Mouse (Mus musculus): ENCODE data around the gene Gcdh. TPM values are rescaled to one million over a fixed set of nuclear protein-coding genes. Genes with fewer than 3 reads are reported as not detected.

The Gcdh gene
- 42.8 and 49.2 TPM in 2 replicates for polyA plus RNA-seq (2015; fragmentation: Nextera tagmentation; extraction: Ambion mirVana)

DNA sequence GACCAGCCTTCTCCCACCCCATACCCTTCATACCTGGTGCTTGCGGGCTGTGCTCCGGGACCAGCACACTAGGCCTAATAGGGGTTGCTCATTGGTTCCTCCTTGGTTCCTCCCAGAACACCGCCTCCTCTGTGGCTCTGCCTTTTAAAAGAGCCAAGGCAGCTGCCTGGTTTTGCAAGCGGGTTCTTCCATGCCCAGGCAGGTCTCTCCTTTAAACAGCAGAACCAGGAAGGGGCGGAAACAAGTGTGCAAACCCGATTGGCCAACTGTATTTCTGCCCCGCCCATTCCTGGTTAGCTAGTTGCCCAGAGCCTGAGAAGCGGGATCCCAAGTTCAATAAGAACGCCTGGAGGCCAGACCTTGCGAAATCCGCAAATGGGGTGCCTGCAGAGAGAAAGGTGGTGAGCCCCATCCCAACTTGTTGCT, at the start of gene Gcdh:
TSS of gene Gcdh (minus strand) at position 213 of the 426 bp plus-strand sequence.
- Histone ChIP-seq H3K9me3 (no peaks in the 10 kb centered on the region), H3K4me2 (replicated peaks) (peak within 1 kb of the TSS; percentile 81), H3K4me3 (replicated peaks) (peak within 1 kb of the TSS; percentile 78), H3K4me1 (replicated peaks) (0 out of 2 replicates have a peak, but pooled peaks cover 9% of the 10 kb centered on the region), H3K36me3 (no peaks in the 10 kb centered on the region; the same call in 1 of the 2 replicates), H3K9ac (peak within 1 kb of the TSS; percentile 79), H3K27me3 (replicated peaks) (no peaks in the 10 kb centered on the region), H3K27ac (no peak within 1 kb of the TSS; the same call in 1 of the 2 replicates)
- peak; percentile 100 for ATAC-seq
- 0% methylated on average over 11 of the region's 11 CpGs for WGBS

DNA sequence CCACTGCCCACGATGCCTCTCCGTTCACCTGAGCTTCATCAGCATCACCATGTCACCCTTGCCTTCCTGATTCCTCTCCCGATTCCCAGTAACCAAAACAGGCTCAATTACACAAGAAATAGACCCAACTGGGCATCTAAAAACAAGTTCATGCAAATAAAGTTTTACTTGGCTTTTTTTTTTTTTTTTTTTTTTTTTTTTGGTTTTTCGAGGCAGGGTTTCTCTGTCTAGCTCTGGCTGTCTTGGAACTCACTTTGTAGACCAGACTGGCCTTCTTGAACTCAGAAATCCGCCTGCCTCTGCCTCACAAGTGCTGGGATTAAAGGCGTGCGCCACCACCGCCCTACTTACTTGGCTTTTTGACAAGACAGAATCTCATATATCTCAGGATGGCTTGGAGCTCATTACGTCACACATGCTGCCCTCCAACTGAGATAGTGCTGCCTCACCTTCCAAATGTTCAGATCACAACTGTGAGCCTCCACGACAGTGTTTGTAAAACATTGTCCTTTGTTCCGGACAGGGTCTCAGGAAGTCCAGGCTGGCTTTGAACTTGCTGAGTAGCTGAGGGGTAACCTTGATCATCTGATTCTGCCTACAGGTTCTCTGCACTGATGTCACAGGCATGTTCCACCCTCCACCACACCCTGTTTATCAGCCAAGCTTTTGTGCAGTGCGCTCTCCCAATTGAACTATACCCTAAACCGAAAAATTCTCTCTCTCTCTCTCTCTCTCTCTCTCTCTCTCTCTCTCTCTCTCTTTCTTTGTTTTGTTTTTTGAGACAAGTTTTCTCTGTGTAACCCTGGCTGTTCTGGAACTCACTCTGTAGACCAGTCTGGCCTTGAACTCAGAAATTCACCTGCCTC, 44.1 kb upstream of the Gcdh start:
- Histone ChIP-seq H3K36me3 (no peaks in the 10 kb centered on the region), H3K4me1 (replicated peaks) (peaks cover 13% of the 10 kb centered on the region), H3K9ac (no peak overlapping the region), H3K9me3 (no peaks in the 10 kb centered on the region), H3K27me3 (replicated peaks) (peaks cover 49% of the 10 kb centered on the region), H3K27ac (no peak overlapping the region), H3K4me2 (replicated peaks) (peak overlapping the region; percentile 85; the same call in 1 of the 2 replicates), H3K4me3 (replicated peaks) (no peak overlapping the region)
- 63% methylated on average over 13 of the region's 13 CpGs for WGBS
- ATAC-seq = no peak

DNA sequence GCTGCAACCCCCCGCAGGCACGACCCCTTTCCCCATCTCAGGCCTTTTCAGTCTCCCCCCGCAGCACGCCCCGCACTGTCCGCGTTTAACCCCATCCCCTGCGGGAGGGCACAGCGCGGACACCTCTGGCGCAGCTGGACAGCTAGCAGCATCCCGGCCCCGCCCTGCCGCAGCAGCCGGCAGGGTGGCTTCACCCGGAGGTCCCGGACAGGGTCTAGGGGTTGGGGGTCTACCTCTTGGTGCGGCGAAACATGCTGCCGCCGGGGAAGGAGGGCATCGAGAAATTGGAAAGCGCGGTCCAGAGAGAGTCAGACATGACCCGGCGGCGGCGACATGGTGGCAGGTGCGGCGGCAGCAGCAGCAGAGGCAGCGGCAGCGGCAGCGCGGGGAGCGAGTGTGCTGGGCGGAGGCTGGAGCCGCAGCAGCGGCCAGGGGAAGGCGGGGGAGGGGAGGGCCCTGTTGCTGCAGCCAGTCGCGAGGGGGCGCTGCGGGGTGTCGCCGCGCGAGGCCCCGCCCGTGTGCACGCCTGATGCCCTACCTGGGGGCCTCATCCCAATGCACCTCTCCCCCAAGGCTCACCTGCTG, 43.3 kb upstream of the Gcdh start, which contains the start of gene Mast1:
TSS of gene Mast1 (minus strand) at position 398 of the 585 bp plus-strand sequence.
- Histone ChIP-seq H3K4me3 (replicated peaks) (peak within 1 kb of the TSS; percentile 43), H3K9ac (peak within 1 kb of the TSS; percentile 18; the same call in 1 of the 2 replicates), H3K9me3 (no peaks in the 10 kb centered on the region), H3K4me1 (replicated peaks) (peaks cover 13% of the 10 kb centered on the region), H3K36me3 (no peaks in the 10 kb centered on the region), H3K27ac (no peak within 1 kb of the TSS), H3K4me2 (replicated peaks) (peak within 1 kb of the TSS; percentile 85), H3K27me3 (replicated peaks) (peaks cover 55% of the 10 kb centered on the region)
- ATAC-seq = peak; percentile 77
- WGBS = 0% methylated on average over 44 of the region's 50 CpGs

DNA sequence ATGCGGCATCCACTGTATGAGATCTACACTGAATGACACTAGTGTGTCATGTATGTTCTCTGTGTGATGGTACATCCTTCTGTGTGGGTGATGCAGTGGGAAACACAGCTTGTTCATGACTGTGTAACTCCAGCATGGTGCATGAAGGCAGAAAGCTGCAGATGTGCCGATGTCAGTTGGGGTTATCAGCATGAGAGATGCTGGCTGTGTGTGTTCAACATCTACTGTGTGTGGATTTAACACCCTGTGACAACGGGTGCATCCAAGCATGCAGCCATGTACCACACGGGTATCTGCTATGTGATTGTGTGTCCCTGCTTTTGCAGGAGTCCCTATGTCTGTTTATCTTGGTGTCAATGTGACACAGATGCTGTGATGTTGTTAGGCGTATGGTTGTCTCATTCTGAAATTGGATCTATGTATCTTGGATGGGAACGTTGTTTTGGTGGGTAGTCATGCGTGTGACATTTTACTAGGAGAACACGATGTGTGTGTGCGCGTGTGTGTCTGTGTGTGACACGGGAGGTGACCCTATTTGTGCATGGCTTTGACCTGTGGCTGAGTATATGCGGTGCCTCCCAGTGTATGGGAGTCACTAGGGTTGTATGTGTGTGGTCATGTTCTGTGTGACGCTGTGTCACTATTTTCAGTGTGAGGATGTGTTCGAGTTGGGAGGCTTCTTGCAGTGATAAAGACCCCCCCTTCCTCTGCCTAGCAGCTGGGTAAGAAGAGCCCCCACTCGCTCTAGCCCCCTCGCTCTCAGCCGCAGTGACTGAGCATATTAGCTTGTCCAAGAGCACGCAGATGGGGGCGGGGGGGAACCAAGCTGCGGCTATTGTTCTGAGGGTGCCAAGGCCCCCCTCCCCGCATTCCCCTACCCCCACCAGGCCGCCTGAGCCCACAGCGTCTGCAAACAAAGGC, 42.6 kb upstream of the Gcdh start:
- H3K27ac ChIP-seq = no peak overlapping the region
- 26% methylated on average over 23 of the region's 23 CpGs for WGBS
- no peaks in the 10 kb centered on the region for H3K9me3 ChIP-seq
- no peaks in the 10 kb centered on the region for H3K36me3 ChIP-seq
- ATAC-seq = 0 out of 2 replicates have a peak, but pooled peaks have one; percentile 3
- H3K9ac ChIP-seq = peak overlapping the region; percentile 18; the same call in 1 of the 2 replicates
- H3K4me3 ChIP-seq (replicated peaks) = peak overlapping the region; percentile 43
- peaks cover 56% of the 10 kb centered on the region for H3K27me3 ChIP-seq (replicated peaks)
- peak overlapping the region; percentile 85 for H3K4me2 ChIP-seq (replicated peaks)
- H3K4me1 ChIP-seq (replicated peaks) = peaks cover 13% of the 10 kb centered on the region

DNA sequence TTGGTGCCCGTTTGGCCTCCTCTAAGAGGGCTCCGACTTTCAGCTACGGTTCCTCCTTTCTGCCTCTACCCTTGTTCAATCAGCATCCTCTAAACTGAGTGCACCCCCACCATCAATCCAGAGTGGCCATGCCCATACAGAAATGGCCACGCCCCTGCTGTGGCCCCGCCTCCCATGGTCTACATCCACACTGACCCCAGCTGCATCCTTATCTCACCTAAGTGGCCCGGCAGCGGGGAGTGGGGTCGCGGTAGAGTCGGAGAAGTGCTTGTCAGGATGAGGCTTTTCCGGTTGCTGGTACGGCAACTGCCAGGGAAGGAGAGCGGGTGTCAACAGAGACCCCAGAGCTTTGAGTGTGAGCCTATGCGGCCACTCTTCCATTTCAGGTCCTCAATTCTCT, 41.8 kb upstream of the Gcdh start:
- peaks cover 61% of the 10 kb centered on the region for H3K27me3 ChIP-seq (replicated peaks)
- no peaks in the 10 kb centered on the region for H3K9me3 ChIP-seq
- H3K27ac ChIP-seq = no peak overlapping the region
- peak; percentile 50 for ATAC-seq
- no peak overlapping the region for H3K9ac ChIP-seq
- peaks cover 13% of the 10 kb centered on the region for H3K4me1 ChIP-seq (replicated peaks)
- 5% methylated on average over 14 of the region's 14 CpGs for WGBS
- H3K4me3 ChIP-seq (replicated peaks) = no peak overlapping the region
- 0 out of 2 replicates have a peak overlapping the region, but pooled peaks have one; percentile 1 for H3K4me2 ChIP-seq (replicated peaks)
- H3K36me3 ChIP-seq = no peaks in the 10 kb centered on the region

DNA sequence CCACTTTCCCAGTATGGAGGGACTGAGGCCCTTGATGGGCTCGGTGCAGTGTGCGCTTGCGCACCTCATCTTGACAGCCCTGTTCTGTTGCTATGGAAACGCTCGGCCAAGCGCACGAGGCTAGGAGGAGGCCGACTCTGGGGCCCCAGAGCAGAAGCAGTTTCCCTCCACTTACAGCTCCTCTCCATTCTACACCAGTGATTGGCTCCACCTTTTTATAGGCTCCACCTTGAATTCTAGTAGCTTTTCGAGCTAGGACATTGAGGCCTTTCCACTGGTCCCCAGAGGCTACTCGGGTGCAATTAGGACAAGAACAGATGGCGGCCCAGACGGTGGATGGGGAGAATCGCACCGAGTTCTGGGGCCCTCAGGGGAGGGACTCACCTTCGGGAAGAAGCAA, 41.1 kb upstream of the Gcdh start:
- H3K4me2 ChIP-seq (replicated peaks) = peak overlapping the region; percentile 23; the same call in 1 of the 2 replicates
- no peak overlapping the region for H3K27ac ChIP-seq
- no peaks in the 10 kb centered on the region for H3K9me3 ChIP-seq
- H3K4me1 ChIP-seq (replicated peaks) = peaks cover 13% of the 10 kb centered on the region
- H3K9ac ChIP-seq = no peak overlapping the region
- peaks cover 67% of the 10 kb centered on the region for H3K27me3 ChIP-seq (replicated peaks)
- H3K4me3 ChIP-seq (replicated peaks) = no peak overlapping the region
- WGBS = 2% methylated on average over 15 of the region's 15 CpGs
- ATAC-seq = peak; percentile 57
- no peaks in the 10 kb centered on the region for H3K36me3 ChIP-seq

DNA sequence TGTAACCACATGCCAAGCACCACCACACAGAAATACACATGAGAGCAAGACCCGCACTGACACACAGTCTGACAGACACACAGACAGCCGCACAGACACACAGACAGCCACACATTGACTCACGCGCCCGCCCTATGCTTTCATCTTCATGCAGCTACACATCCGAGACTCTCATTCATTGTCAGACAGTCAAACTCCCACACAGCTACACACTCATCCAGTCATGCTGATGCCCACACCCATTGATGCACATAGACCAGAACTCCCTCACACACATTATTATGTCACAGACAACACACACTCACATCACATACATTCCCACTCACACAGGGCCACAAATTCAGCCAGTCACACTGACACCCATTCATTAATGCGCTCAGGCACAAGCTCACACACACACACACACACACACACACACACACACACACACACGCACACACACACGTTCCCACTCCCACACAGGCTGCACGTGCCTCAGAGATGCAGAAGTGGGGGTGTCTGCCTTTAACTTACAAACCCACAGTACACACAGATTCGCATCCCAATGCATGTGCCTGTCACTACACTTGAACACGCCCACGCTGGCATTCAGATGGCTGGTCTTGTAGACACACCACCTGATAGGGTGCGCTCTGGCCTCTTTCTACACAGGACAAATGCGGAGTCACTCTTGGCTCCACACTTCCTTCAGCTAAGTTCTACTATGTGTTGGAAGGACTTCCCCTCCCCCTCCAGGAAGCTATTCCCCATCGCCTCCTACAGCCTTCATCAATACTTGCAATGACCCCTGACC, 40.2 kb upstream of the Gcdh start:
- 80% methylated on average over 16 of the region's 16 CpGs for WGBS
- Histone ChIP-seq H3K36me3 (no peaks in the 10 kb centered on the region), H3K9me3 (no peaks in the 10 kb centered on the region), H3K27ac (no peak overlapping the region), H3K9ac (no peak overlapping the region), H3K4me3 (replicated peaks) (no peak overlapping the region), H3K27me3 (replicated peaks) (peaks cover 76% of the 10 kb centered on the region), H3K4me1 (replicated peaks) (peaks cover 18% of the 10 kb centered on the region), H3K4me2 (replicated peaks) (no peak overlapping the region)
- ATAC-seq = no peak

DNA sequence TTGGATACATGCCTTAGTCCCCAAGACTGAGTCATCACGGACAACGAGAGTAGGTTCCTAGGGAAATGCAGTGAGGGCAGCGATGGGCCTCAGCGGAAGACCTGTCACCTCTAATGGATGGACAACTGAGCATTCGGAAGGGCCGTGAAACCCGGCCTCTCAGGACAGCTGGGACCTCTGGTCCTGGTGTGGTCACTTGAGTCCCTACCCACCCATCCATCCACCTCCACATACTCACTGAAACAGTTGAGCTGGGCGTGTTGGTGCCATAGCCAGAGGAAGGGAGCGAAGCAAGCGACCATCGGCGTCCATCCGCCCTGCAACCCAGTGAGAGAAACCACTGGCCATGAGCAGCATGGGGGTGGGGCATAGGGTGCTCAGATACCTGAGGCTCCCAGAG, 36.9 kb upstream of the Gcdh start:
- no peak for ATAC-seq
- H3K36me3 ChIP-seq = no peaks in the 10 kb centered on the region
- H3K4me2 ChIP-seq (replicated peaks) = no peak overlapping the region
- H3K27ac ChIP-seq = no peak overlapping the region
- no peak overlapping the region for H3K9ac ChIP-seq
- 83% methylated on average over 13 of the region's 13 CpGs for WGBS
- H3K4me3 ChIP-seq (replicated peaks) = no peak overlapping the region
- H3K9me3 ChIP-seq = no peaks in the 10 kb centered on the region
- H3K4me1 ChIP-seq (replicated peaks) = 0 out of 2 replicates have a peak, but pooled peaks cover 12% of the 10 kb centered on the region
- peaks cover 53% of the 10 kb centered on the region for H3K27me3 ChIP-seq (replicated peaks)

DNA sequence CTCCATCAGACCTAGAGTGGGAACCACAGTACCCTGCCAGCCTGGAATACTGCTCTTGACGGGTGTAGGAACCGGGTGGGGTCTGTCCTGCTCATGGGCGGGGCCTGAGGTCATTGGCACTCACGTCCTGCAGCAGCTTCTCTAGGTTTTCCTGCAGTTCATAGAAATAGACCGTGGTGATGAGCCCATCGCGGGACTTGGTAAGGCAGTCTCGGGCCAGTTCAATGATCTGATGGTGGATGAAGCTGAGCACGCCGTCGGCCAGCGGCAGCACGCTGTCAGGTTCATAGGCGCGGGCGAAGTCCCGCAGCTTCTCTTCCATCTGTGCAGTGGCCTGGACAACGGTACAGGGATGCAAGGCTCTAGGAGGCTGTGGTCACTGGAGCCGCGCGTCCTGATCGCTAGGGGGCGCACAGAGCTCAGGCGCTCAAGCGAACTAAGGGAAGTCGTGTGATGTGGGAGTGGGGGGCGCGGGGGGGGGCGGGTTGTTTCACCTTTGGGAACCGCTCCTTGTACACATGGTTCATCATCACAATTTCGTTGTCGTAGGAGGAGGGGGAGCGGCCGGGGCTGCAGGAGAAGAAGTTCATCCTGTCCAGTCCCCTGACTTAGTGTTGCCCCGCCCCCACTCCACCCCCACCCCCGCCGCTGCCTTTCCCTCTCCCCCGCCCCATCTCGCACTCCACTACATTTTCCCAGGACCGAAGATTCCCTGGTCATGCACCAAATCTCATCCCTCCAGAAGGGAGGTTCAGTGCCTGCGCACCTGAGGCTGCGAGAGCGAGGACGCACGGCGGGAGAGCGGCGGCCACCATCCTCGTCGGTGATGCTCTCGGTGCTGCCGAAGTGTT, 35.0 kb upstream of the Gcdh start:
- Histone ChIP-seq H3K4me2 (replicated peaks) (peak overlapping the region; percentile 65), H3K4me3 (replicated peaks) (peak overlapping the region; percentile 27), H3K27me3 (replicated peaks) (peaks cover 34% of the 10 kb centered on the region), H3K4me1 (replicated peaks) (0 out of 2 replicates have a peak, but pooled peaks cover 8% of the 10 kb centered on the region), H3K27ac (no peak overlapping the region), H3K9me3 (no peaks in the 10 kb centered on the region), H3K9ac (no peak overlapping the region), H3K36me3 (no peaks in the 10 kb centered on the region)
- ATAC-seq = peak; percentile 89
- WGBS = 2% methylated on average over 51 of the region's 52 CpGs

DNA sequence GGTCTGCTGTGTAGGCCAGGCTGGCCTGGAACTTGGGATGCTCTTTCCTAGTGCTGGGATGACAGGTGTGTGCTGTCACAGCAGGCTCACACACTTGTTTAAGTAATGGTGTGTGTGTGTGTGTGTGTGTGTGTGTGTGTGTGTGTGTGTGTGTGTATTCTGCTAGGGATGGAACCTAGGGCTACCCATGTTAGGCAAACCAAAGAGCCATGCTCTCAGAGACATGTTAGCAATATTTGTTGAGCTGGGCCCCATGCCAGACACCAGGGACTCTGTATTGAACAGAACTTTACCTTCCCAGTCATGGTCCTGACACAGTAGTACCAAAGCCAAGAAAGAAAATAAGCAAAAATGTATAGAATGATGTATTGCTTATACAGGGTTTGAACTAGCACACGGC, 33.8 kb upstream of the Gcdh start:
- no peak overlapping the region for H3K4me2 ChIP-seq (replicated peaks)
- no peak overlapping the region for H3K9ac ChIP-seq
- no peak overlapping the region for H3K27ac ChIP-seq
- 80% methylated on average over 1 of the region's 1 CpGs for WGBS
- 0 out of 2 replicates have a peak, but pooled peaks cover 8% of the 10 kb centered on the region for H3K4me1 ChIP-seq (replicated peaks)
- H3K9me3 ChIP-seq = no peaks in the 10 kb centered on the region
- H3K36me3 ChIP-seq = no peaks in the 10 kb centered on the region
- H3K27me3 ChIP-seq (replicated peaks) = peaks cover 28% of the 10 kb centered on the region
- H3K4me3 ChIP-seq (replicated peaks) = no peak overlapping the region
- ATAC-seq = no peak

Data from intestine, embryonic 15.5 days (tissue).